Mouse (Mus musculus): ENCODE data around the gene Rad51b.

Gene Rad51b

GRCm38 (mm10) chr12:79642715-79643114 lies 345.6 kb downstream of the Rad51b start:
- H3K9me3 ChIP-seq (ENCODE audit: low read length): peaks cover 3% of the 10 kb centered on the region; the same call in 1 of the 2 replicates
- no peak for TF ChIP-seq CTCF (conservative IDR thresholded peaks at IDR 0.05; ENCODE audit: low read length)
- no peak for TF ChIP-seq POU5F1 (IDR thresholded peaks at IDR 0.05; ENCODE audit: borderline replicate concordance, low read length)
- TF ChIP-seq NANOG (IDR thresholded peaks at IDR 0.05; ENCODE audit: borderline replicate concordance, low read length): no peak
- no peak overlapping the region for H3K4me3 ChIP-seq (replicated peaks; ENCODE audit: low read length)
- H3K27me3 ChIP-seq (ENCODE audit: insufficient read depth, low read length): no peaks in the 10 kb centered on the region
- H3K36me3 ChIP-seq (ENCODE audit: insufficient read depth, low read length): no peaks in the 10 kb centered on the region
- 0 out of 2 replicates have a peak, but pooled peaks cover 2% of the 10 kb centered on the region for H3K4me1 ChIP-seq (replicated peaks; ENCODE audit: low read depth, low read length)

- no peaks in the 10 kb centered on the region for H3K27me3 ChIP-seq (ENCODE audit: insufficient read depth, low read length)
- H3K4me1 ChIP-seq (replicated peaks; ENCODE audit: low read depth, low read length): 0 out of 2 replicates have a peak, but pooled peaks cover 2% of the 10 kb centered on the region
- TF ChIP-seq NANOG (IDR thresholded peaks at IDR 0.05; ENCODE audit: borderline replicate concordance, low read length) (no peak), POU5F1 (IDR thresholded peaks at IDR 0.05; ENCODE audit: borderline replicate concordance, low read length) (no peak), CTCF (conservative IDR thresholded peaks at IDR 0.05; ENCODE audit: low read length) (no peak)
- H3K36me3 ChIP-seq (ENCODE audit: insufficient read depth, low read length): no peaks in the 10 kb centered on the region
- peaks cover 3% of the 10 kb centered on the region; the same call in 1 of the 2 replicates for H3K9me3 ChIP-seq (ENCODE audit: low read length)
- H3K4me3 ChIP-seq (replicated peaks; ENCODE audit: low read length): no peak overlapping the region
Observed at GRCm38 (mm10) chr12:79645656-79646055, 348.6 kb downstream of the Rad51b start.

DNA sequence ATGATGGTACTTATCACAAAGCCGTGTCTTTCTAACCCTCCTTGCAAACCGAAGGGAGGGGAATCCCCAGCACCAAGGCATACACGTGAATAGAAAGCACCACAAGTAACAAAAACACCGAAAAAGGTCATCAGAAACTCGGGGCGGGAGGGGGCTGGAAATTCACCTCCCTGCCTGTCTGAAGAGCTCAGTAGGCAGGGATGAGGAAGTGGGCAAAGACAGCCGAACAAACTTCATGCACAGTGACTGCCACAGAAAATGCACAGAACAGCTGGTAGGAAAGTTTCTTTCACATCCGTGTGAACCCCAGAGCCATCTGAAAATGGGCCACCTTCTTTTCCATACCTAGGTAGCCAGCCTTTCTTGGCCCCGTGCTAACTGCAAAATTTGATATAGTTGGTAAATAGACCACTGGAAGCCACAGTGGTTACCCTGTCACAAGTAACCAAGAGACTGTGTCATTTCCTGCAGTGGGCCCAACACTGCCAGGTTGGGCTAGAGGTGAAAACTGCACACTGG lies 349.6 kb downstream of the Rad51b start:
- Histone ChIP-seq H3K9me3 (ENCODE audit: low read length) (peaks cover 3% of the 10 kb centered on the region; the same call in 1 of the 2 replicates), H3K36me3 (ENCODE audit: insufficient read depth, low read length) (no peaks in the 10 kb centered on the region), H3K4me3 (replicated peaks; ENCODE audit: low read length) (no peak overlapping the region), H3K4me1 (replicated peaks; ENCODE audit: low read depth, low read length) (0 out of 2 replicates have a peak, but pooled peaks cover 2% of the 10 kb centered on the region), H3K27me3 (ENCODE audit: insufficient read depth, low read length) (no peaks in the 10 kb centered on the region)
- TF ChIP-seq NANOG (IDR thresholded peaks at IDR 0.05; ENCODE audit: borderline replicate concordance, low read length) (no peak), POU5F1 (IDR thresholded peaks at IDR 0.05; ENCODE audit: borderline replicate concordance, low read length) (no peak), CTCF (conservative IDR thresholded peaks at IDR 0.05; ENCODE audit: low read length) (no peak)

- no peak for TF ChIP-seq POU5F1 (IDR thresholded peaks at IDR 0.05; ENCODE audit: borderline replicate concordance, low read length)
- TF ChIP-seq NANOG (IDR thresholded peaks at IDR 0.05; ENCODE audit: borderline replicate concordance, low read length): no peak
- no peak for TF ChIP-seq CTCF (conservative IDR thresholded peaks at IDR 0.05; ENCODE audit: low read length)
- H3K9me3 ChIP-seq (ENCODE audit: low read length): peaks cover 3% of the 10 kb centered on the region; the same call in 1 of the 2 replicates
- H3K4me3 ChIP-seq (replicated peaks; ENCODE audit: low read length): no peak overlapping the region
- H3K36me3 ChIP-seq (ENCODE audit: insufficient read depth, low read length): no peaks in the 10 kb centered on the region
- no peaks in the 10 kb centered on the region for H3K27me3 ChIP-seq (ENCODE audit: insufficient read depth, low read length)
- H3K4me1 ChIP-seq (replicated peaks; ENCODE audit: low read depth, low read length): no peaks in the 10 kb centered on the region
Observed at GRCm38 (mm10) chr12:79647382-79647781, 350.3 kb downstream of the Rad51b start.

DNA sequence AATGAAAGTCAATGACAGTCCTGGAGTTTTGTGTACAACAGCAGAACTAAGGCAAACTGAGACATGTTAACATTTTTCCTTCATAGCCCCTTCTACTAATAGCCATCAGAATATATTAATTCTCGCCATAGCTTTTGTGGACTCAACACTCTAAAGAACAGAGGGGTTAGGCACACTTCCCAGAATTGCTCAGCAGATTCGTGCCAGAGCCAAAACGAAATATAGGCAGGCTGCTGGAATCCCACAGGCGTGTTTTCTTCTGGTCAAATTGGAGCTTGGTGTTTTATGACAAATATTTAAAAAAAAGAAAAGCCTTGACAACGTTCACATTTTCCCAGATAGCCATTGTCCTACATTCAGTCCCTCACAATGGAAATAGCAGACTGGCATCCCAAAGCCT lies 350.9 kb downstream of the Rad51b start:
- H3K4me3 ChIP-seq (replicated peaks; ENCODE audit: low read length): no peak overlapping the region
- H3K27me3 ChIP-seq (ENCODE audit: insufficient read depth, low read length): no peaks in the 10 kb centered on the region
- TF ChIP-seq NANOG (IDR thresholded peaks at IDR 0.05; ENCODE audit: borderline replicate concordance, low read length) (no peak), CTCF (conservative IDR thresholded peaks at IDR 0.05; ENCODE audit: low read length) (no peak), POU5F1 (IDR thresholded peaks at IDR 0.05; ENCODE audit: borderline replicate concordance, low read length) (no peak)
- H3K4me1 ChIP-seq (replicated peaks; ENCODE audit: low read depth, low read length): no peaks in the 10 kb centered on the region
- peaks cover 3% of the 10 kb centered on the region; the same call in 1 of the 2 replicates for H3K9me3 ChIP-seq (ENCODE audit: low read length)
- H3K36me3 ChIP-seq (ENCODE audit: insufficient read depth, low read length): no peaks in the 10 kb centered on the region

GRCm38 (mm10) chr12:79648812-79649700 lies 352.0 kb downstream of the Rad51b start:
- no peaks in the 10 kb centered on the region for H3K27me3 ChIP-seq (ENCODE audit: insufficient read depth, low read length)
- H3K9me3 ChIP-seq (ENCODE audit: low read length): peaks cover 3% of the 10 kb centered on the region; the same call in 1 of the 2 replicates
- TF ChIP-seq CTCF (conservative IDR thresholded peaks at IDR 0.05; ENCODE audit: low read length): no peak
- no peak for TF ChIP-seq POU5F1 (IDR thresholded peaks at IDR 0.05; ENCODE audit: borderline replicate concordance, low read length)
- TF ChIP-seq NANOG (IDR thresholded peaks at IDR 0.05; ENCODE audit: borderline replicate concordance, low read length): no peak
- no peaks in the 10 kb centered on the region for H3K4me1 ChIP-seq (replicated peaks; ENCODE audit: low read depth, low read length)
- H3K4me3 ChIP-seq (replicated peaks; ENCODE audit: low read length): no peak overlapping the region
- no peaks in the 10 kb centered on the region for H3K36me3 ChIP-seq (ENCODE audit: insufficient read depth, low read length)

- Histone ChIP-seq H3K4me3 (replicated peaks; ENCODE audit: low read length) (no peak overlapping the region), H3K4me1 (replicated peaks; ENCODE audit: low read depth, low read length) (no peaks in the 10 kb centered on the region), H3K36me3 (ENCODE audit: insufficient read depth, low read length) (no peaks in the 10 kb centered on the region), H3K9me3 (ENCODE audit: low read length) (peaks cover 3% of the 10 kb centered on the region; the same call in 1 of the 2 replicates), H3K27me3 (ENCODE audit: insufficient read depth, low read length) (no peaks in the 10 kb centered on the region)
- TF ChIP-seq NANOG (IDR thresholded peaks at IDR 0.05; ENCODE audit: borderline replicate concordance, low read length) (no peak), POU5F1 (IDR thresholded peaks at IDR 0.05; ENCODE audit: borderline replicate concordance, low read length) (no peak), CTCF (conservative IDR thresholded peaks at IDR 0.05; ENCODE audit: low read length) (no peak)
Observed at GRCm38 (mm10) chr12:79649796-79650195, 352.7 kb downstream of the Rad51b start.

- Histone ChIP-seq H3K27me3 (ENCODE audit: insufficient read depth, low read length) (no peaks in the 10 kb centered on the region), H3K9me3 (ENCODE audit: low read length) (no peaks in the 10 kb centered on the region), H3K4me1 (replicated peaks; ENCODE audit: low read depth, low read length) (no peaks in the 10 kb centered on the region), H3K36me3 (ENCODE audit: insufficient read depth, low read length) (no peaks in the 10 kb centered on the region), H3K4me3 (replicated peaks; ENCODE audit: low read length) (no peak overlapping the region)
- TF ChIP-seq NANOG (IDR thresholded peaks at IDR 0.05; ENCODE audit: borderline replicate concordance, low read length) (no peak), CTCF (conservative IDR thresholded peaks at IDR 0.05; ENCODE audit: low read length) (no peak), POU5F1 (IDR thresholded peaks at IDR 0.05; ENCODE audit: borderline replicate concordance, low read length) (no peak)
Observed at GRCm38 (mm10) chr12:79655138-79655537, 358.1 kb downstream of the Rad51b start.

All from E14TG2a.4 (cell line).